Mouse (Mus musculus) intestine, postnatal 0 days (tissue): Measurements from ENCODE around the gene Usp21. TPM values are rescaled to one million over a fixed set of nuclear protein-coding genes. Genes with fewer than 3 reads are reported as not detected.
A peak's percentile ranks its signal among the peaks of the same experiment; 100 is the strongest.

Experiments
- ATAC-seq: fragments of 200-750 bp; cut with Nextera tagmentation; 2 replicates; pipeline ENCODE4 v1.8.0; 2017; ENCODE audit warnings: mild to moderate bottlenecking, moderate TSS enrichment, moderate library complexity
- H3K27ac ChIP-seq: fragments of 300-500 bp; sonication (generic); 2 replicates; pipeline ENCODE4 v1.5.1; 2014; ENCODE audit warnings: mild to moderate bottlenecking, low read depth, low read length, moderate library complexity
- H3K27me3 ChIP-seq: fragments of 300-500 bp; sonication (generic); replicated peaks from 2 replicates; pipeline ENCODE4 v1.6.1; 2014; ENCODE audit warnings: low read length, mixed read lengths; ENCODE audit not compliant: control insufficient read depth, insufficient read depth
- H3K36me3 ChIP-seq: fragments of 300-500 bp; sonication (generic); 2 replicates; pipeline ENCODE4 v1.6.1; 2014; ENCODE audit warnings: mild to moderate bottlenecking, moderate library complexity; ENCODE audit not compliant: control insufficient read depth, insufficient read depth
- H3K4me1 ChIP-seq: fragments of 300-500 bp; sonication (generic); replicated peaks from 2 replicates; pipeline ENCODE4 v1.6.1; 2014; ENCODE audit warnings: antibody characterized with exemption, low read length, mixed read lengths; ENCODE audit not compliant: control insufficient read depth, insufficient read depth
- H3K4me2 ChIP-seq: fragments of 300-500 bp; sonication (generic); replicated peaks from 2 replicates; pipeline ENCODE4 v1.6.1; 2014; ENCODE audit warnings: low read depth, mild to moderate bottlenecking, moderate library complexity
- H3K4me3 ChIP-seq: fragments of 300-500 bp; sonication (generic); 2 replicates; pipeline ENCODE4 v1.5.1; 2014; ENCODE audit warnings: low read depth, low read length
- H3K9ac ChIP-seq: fragments of 300-500 bp; sonication (generic); 2 replicates; pipeline ENCODE4 v1.6.1; 2014; ENCODE audit warnings: mild to moderate bottlenecking, low read depth, low read length
- H3K9me3 ChIP-seq: fragments of 300-500 bp; sonication (generic); 2 replicates; pipeline ENCODE4 v1.6.1; 2016; ENCODE audit warnings: mixed run types; ENCODE audit not compliant: control insufficient read depth
- CTCF ChIP-seq: sonication (generic); IDR thresholded peaks from 2 replicates; pipeline ENCODE4 v1.5.1; 2016; ENCODE audit warnings: low read depth, mild to moderate bottlenecking, control low read depth, antibody characterized with exemption, moderate library complexity
- WGBS: fragments of 180-500 bp; shearing (Covaris S2); extraction: QIAGEN DNeasy Blood & Tissue Kit; methylation state at CpG from one replicate; pipeline ENCODE4 v1.1.7; 2014; 5-methylcytosine and 5-hydroxymethylcytosine counted together
- polyA plus RNA-seq: library from polyadenylated mRNA; unstranded; fragments of >200 nt; fragmentation: Nextera tagmentation; extraction: Ambion mirVana; gene quantifications from 2 replicates; pipeline ENCODE4 v1.2.1, GENCODE M21; 2015

Usp21 gene
- polyA plus RNA-seq, 1 experiment from 2014 or later = 20.4 TPM

DNA sequence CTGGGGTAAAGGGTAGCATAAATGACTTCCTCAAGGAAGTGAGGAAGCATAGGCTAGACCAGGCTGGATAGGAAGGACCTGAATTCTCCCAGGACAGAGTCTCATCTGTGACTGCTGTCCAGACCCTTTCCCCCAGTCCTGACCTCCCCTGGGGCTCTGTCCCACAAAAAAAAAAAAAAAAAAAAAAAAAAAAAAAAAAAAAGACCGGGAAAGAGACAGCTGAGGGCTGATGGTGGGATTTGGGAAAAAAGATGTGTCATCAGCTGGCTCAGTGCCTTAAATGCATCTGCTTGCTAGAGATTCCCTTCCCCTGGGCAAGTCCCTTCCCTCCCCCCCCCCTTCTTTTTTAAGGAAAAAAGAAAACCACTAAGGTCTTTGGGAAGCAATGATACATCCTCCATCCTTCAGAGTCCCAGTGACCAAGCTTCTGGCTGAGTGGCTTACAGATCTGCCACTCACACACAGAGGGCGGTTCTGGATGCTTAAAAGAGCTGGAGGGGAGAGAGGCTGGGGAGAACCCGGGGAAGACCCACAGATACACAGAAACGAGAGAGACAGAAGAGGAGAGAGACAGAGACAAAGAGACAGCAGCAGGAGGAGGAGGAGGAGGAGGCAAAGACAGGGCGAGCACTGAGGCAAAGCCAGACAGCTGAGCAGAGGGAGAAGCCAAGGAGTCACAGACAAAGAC lies 37.7 kb downstream of the Usp21 start, which contains the start of gene Adamts4:
Gene Adamts4, plus strand, starts transcription at position 509 of the 688 bp plus-strand sequence.
- H3K4me1 ChIP-seq = peaks cover 9% of the 10 kb centered on the region; the same call in 1 of the 2 replicates
- no peaks in the 10 kb centered on the region; the same call in 1 of the 2 replicates for H3K27me3 ChIP-seq
- H3K9ac ChIP-seq = 0 out of 2 replicates have a peak within 1 kb of the TSS, but pooled peaks have one; percentile 26
- no peak for ATAC-seq
- peak within 1 kb of the TSS; percentile 21 for H3K27ac ChIP-seq
- TF ChIP-seq CTCF = no peak
- H3K9me3 ChIP-seq = no peaks in the 10 kb centered on the region
- peak within 1 kb of the TSS; percentile 35 for H3K4me3 ChIP-seq
- 36% methylated on average over 5 of the region's 5 CpGs for WGBS
- peaks cover 2% of the 10 kb centered on the region; the same call in 1 of the 2 replicates for H3K36me3 ChIP-seq
- H3K4me2 ChIP-seq = peak within 1 kb of the TSS; percentile 58

DNA sequence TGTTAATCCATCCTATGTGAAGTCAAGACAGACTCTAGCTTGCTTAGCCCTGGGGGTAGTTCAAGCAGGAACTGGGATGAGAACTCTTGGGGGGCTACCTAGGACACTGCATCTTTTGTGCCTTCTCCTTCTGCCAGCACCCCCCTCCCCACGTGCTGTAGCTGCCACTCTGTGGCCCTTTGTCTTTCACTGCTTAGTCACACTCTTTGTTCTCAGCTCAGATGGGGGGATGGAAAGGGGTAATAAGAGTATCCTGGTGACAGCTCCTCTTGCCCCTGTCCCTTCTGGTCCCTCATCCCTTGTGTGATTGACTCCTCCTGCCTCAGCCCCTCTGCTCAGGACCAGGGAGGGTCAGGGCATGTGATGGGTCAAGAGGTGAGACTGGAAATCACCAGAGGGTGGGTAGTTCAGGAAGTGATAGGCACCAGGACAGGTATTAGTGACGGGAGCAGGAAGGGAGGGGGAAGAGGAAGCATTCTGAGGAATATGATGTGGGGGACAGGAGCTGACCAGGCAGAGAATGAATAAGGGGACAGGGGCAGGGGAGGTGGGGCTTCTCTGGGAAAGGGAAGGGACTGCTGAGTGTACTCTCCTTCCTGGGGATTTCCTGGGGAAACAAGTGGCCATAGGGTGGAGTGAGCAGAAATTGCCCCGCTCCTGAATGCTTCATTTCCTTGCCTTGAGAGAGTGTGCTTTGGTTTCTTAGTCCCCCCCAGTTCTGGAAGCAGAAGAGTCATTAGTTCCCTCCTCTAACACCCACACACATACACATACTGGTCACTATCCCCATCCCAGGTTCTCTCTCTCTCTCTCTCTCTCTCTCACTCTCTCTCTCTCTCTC lies 39.2 kb downstream of the Usp21 start:
- Histone ChIP-seq H3K9me3 (no peaks in the 10 kb centered on the region), H3K27me3 (no peaks in the 10 kb centered on the region; the same call in 1 of the 2 replicates), H3K4me2 (no peak overlapping the region), H3K4me3 (no peak overlapping the region), H3K4me1 (peaks cover 9% of the 10 kb centered on the region; the same call in 1 of the 2 replicates), H3K27ac (peak overlapping the region; percentile 83), H3K36me3 (peaks cover 11% of the 10 kb centered on the region), H3K9ac (no peak overlapping the region)
- no peak for TF ChIP-seq CTCF
- WGBS = 66% methylated on average over 3 of the region's 3 CpGs
- ATAC-seq = no peak

- H3K4me2 ChIP-seq = peak overlapping the region; percentile 79
- no peak for ATAC-seq
- 16% methylated on average over 4 of the region's 4 CpGs for WGBS
- H3K27ac ChIP-seq = peak overlapping the region; percentile 83
- H3K4me3 ChIP-seq = peak overlapping the region; percentile 85
- H3K4me1 ChIP-seq = peaks cover 9% of the 10 kb centered on the region; the same call in 1 of the 2 replicates
- H3K27me3 ChIP-seq = no peaks in the 10 kb centered on the region; the same call in 1 of the 2 replicates
- peaks cover 16% of the 10 kb centered on the region for H3K36me3 ChIP-seq
- H3K9me3 ChIP-seq = no peaks in the 10 kb centered on the region
- no peak for TF ChIP-seq CTCF
- 0 out of 2 replicates have a peak overlapping the region, but pooled peaks have one; percentile 40 for H3K9ac ChIP-seq
These were observed 39.9 kb downstream of the Usp21 start for GRCm38 (mm10) chr1:171247916-171248315.

GRCm38 (mm10) chr1:171247453-171247841 lies 40.3 kb downstream of the Usp21 start:
- no peaks in the 10 kb centered on the region for H3K9me3 ChIP-seq
- H3K4me1 ChIP-seq = peaks cover 9% of the 10 kb centered on the region; the same call in 1 of the 2 replicates
- peak overlapping the region; percentile 83 for H3K27ac ChIP-seq
- ATAC-seq = peak; percentile 1; the same call in 1 of the 2 replicates
- H3K4me3 ChIP-seq = peak overlapping the region; percentile 85
- H3K27me3 ChIP-seq = no peaks in the 10 kb centered on the region; the same call in 1 of the 2 replicates
- TF ChIP-seq CTCF = no peak
- peak overlapping the region; percentile 79 for H3K4me2 ChIP-seq
- peaks cover 21% of the 10 kb centered on the region for H3K36me3 ChIP-seq
- H3K9ac ChIP-seq = 0 out of 2 replicates have a peak overlapping the region, but pooled peaks have one; percentile 40
- WGBS = 5% methylated on average over 13 of the region's 13 CpGs

DNA sequence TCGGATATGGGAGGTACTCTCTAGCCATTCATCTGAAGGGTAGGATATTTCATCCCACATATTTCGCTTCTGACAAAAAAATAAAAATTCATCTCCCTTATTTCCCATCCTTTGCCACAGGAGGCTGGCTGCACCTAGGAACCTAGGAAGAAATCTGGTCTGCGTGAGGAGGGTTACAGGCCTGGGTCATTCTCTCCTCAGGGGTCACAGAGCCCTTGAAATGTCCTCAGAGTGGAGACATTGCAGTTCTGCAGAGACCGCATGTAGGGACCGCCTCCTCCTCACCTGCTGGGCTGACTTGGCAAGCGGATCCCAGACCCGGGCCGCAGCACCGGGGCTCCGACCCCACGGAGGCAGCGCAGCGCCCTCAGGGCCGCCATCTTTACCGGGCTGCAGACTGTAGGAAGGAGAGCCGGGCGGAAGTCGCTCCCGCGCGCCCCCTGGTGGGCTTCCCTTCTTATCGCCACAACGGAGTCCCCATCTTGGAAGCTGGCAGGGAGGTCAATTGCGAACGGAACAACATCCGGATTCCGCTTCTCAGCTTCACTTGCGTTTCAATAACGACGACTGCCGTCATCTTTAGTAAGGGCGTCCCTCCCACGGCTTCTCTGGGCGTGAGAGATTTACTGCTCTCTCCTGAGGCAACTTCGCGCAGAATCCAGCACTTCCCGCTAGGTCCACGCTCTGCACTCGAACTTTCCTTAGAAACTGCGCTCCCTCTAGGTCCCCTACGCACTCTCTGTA lies 40.9 kb downstream of the Usp21 start:
- ATAC-seq = peak; percentile 93
- H3K4me3 ChIP-seq = peak overlapping the region; percentile 85
- H3K9ac ChIP-seq = peak overlapping the region; percentile 80
- H3K27me3 ChIP-seq = no peaks in the 10 kb centered on the region; the same call in 1 of the 2 replicates
- peak overlapping the region; percentile 79 for H3K4me2 ChIP-seq
- WGBS = under 1% methylated on average over 41 of the region's 41 CpGs
- TF ChIP-seq CTCF = peak; percentile 98
- H3K9me3 ChIP-seq = no peaks in the 10 kb centered on the region
- peaks cover 21% of the 10 kb centered on the region for H3K36me3 ChIP-seq
- peaks cover 9% of the 10 kb centered on the region; the same call in 1 of the 2 replicates for H3K4me1 ChIP-seq
- peak overlapping the region; percentile 83 for H3K27ac ChIP-seq
